Mouse (Mus musculus): ENCODE measurements around the gene Mcpt4.
"Not testable (repeated sequence)": the region's sequence is repeated elsewhere in the genome, so short reads cannot be mapped to it uniquely, and the experiment has no call there.

DNA sequence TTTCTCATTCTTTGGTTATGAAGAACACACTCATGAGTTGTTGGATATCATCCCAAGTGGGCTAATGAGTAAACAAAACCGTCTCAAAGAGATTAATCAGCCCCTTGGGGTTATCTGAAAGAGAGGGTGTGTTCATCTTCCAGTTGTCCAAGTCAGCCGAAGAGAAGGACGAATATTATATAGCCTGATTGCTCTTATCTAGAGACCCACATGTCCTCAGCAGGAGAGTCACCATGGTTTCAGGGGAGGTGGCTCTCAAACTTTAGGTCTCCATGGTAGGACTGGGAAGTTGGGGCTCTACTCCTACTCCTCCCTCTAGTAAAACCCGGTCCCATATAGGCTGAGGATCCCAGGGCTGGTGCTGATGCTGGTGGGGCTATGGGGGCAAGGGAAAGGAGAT is 40.8 kb downstream of the Mcpt4 start:
- TF ChIP-seq CTCF, POLR2A (IDR thresholded peaks at IDR 0.05; ENCODE audit: insufficient read depth, low read depth, low read length): not testable (repeated sequence)
